Mouse (Mus musculus) C2C12 (cell line): ENCODE measurements around the gene Foxa3. TPM values are rescaled to one million over a fixed set of nuclear protein-coding genes. Genes with fewer than 3 reads are reported as not detected.

Source experiments
- H3K27me3 ChIP-seq: one replicate; pipeline ENCODE4 v1.6.1; 2011; ENCODE audit not compliant: control insufficient read depth, insufficient read depth, insufficient read length
- H3K36me3 ChIP-seq: one replicate; pipeline ENCODE4 v1.6.1; 2011; ENCODE audit not compliant: control insufficient read depth, insufficient read depth
- H3K4me3 ChIP-seq: one replicate; pipeline ENCODE4 v1.5.1; 2011; ENCODE audit warnings: mild to moderate bottlenecking, control low read depth; ENCODE audit not compliant: poor library complexity, insufficient read depth, severe bottlenecking
- H3K79me2 ChIP-seq: one replicate; pipeline ENCODE4 v1.6.1; 2011; ENCODE audit not compliant: control insufficient read depth, insufficient read depth
- H3K79me3 ChIP-seq: one replicate; pipeline ENCODE4 v1.6.1; 2011; ENCODE audit warnings: low read depth, control low read depth
- H3ac ChIP-seq: one replicate; pipeline ENCODE3; 2011; ENCODE audit warnings: low read depth; ENCODE audit not compliant: control insufficient read depth, insufficient read length
- CEBPB ChIP-seq: IDR thresholded peaks from one replicate; pipeline ENCODE4 v1.6.1; 2011; ENCODE audit warnings: low read depth, mild to moderate bottlenecking, control low read depth, moderate library complexity
- CTCF ChIP-seq: IDR thresholded peaks from one replicate; pipeline ENCODE4 v1.5.1; 2011; ENCODE audit not compliant: control insufficient read depth, insufficient read depth, insufficient read length
- FOSL1 ChIP-seq: IDR thresholded peaks from one replicate; pipeline ENCODE4 v1.8.0; 2011; ENCODE audit warnings: mild to moderate bottlenecking, low read length; ENCODE audit not compliant: poor library complexity, insufficient read depth, severe bottlenecking
- MAX ChIP-seq: IDR thresholded peaks from one replicate; pipeline ENCODE4 v1.6.1; 2011; ENCODE audit warnings: mild to moderate bottlenecking, control low read depth
- MYOD1 ChIP-seq: IDR thresholded peaks from one replicate; pipeline ENCODE4 v1.6.1; 2011; ENCODE audit warnings: low read depth; ENCODE audit not compliant: control insufficient read depth, insufficient read length
- MYOG ChIP-seq: IDR thresholded peaks from one replicate; pipeline ENCODE4 v1.6.1; 2011; ENCODE audit not compliant: control insufficient read depth, insufficient read length; ENCODE audit errors: extremely low read depth
- USF1 ChIP-seq: IDR thresholded peaks from one replicate; pipeline ENCODE4 v1.6.1; 2011; ENCODE audit warnings: low read depth, mild to moderate bottlenecking, control low read depth, moderate library complexity
- polyA plus RNA-seq: library from polyadenylated mRNA; unstranded; fragments of >200 nt; fragmentation: generic; extraction: Trizol; gene quantifications from one replicate; pipeline ENCODE4 v1.2.1, GENCODE M21; 2012; ENCODE audit warnings: missing spikeins

Gene Foxa3
- polyA plus RNA-seq, 1 experiment: 0.07 TPM

GRCm38 (mm10) chr7:19024096-19024506 is 763 bp upstream of the Foxa3 start, which contains the start of gene Sympk:
Gene Sympk, plus strand, starts transcription at chr7:19024377.
- Histone ChIP-seq H3K79me3 (peaks cover 18% of the 10 kb centered on the region), H3K79me2 (peaks cover 45% of the 10 kb centered on the region), H3K4me3 (peak within 1 kb of the TSS; percentile 63), H3ac (peak within 1 kb of the TSS; percentile 91), H3K36me3 (peaks cover 5% of the 10 kb centered on the region), H3K27me3 (peaks cover 12% of the 10 kb centered on the region)
- TF ChIP-seq FOSL1 (no peak), CEBPB (no peak), USF1 (no peak), MYOD1 (no peak), MAX (no peak), MYOG (no peak), CTCF (no peak)

- no peak overlapping the region for H3ac ChIP-seq
- no peaks in the 10 kb centered on the region for H3K36me3 ChIP-seq
- peaks cover 17% of the 10 kb centered on the region for H3K79me3 ChIP-seq
- TF ChIP-seq FOSL1 (no peak), MYOD1 (no peak), USF1 (no peak), CEBPB (no peak), MYOG (no peak), MAX (no peak), CTCF (no peak)
- H3K27me3 ChIP-seq: peaks cover 12% of the 10 kb centered on the region
- no peak overlapping the region for H3K4me3 ChIP-seq
- peaks cover 30% of the 10 kb centered on the region for H3K79me2 ChIP-seq
Measured at GRCm38 (mm10) chr7:19022189-19022958, 964 bp downstream of the Foxa3 start.

GRCm38 (mm10) chr7:19021048-19021447 is 2.3 kb downstream of the Foxa3 start:
- Histone ChIP-seq H3K79me2 (peaks cover 17% of the 10 kb centered on the region), H3K4me3 (no peak overlapping the region), H3K36me3 (no peaks in the 10 kb centered on the region), H3K27me3 (peaks cover 12% of the 10 kb centered on the region), H3K79me3 (peaks cover 13% of the 10 kb centered on the region), H3ac (no peak overlapping the region)
- TF ChIP-seq FOSL1: no peak
- TF ChIP-seq MYOD1: no peak
- no peak for TF ChIP-seq MYOG
- no peak for TF ChIP-seq USF1
- TF ChIP-seq CTCF: no peak
- no peak for TF ChIP-seq MAX
- no peak for TF ChIP-seq CEBPB

- no peak for TF ChIP-seq USF1
- TF ChIP-seq CEBPB: no peak
- no peak for TF ChIP-seq FOSL1
- no peak for TF ChIP-seq CTCF
- no peak for TF ChIP-seq MYOG
- TF ChIP-seq MAX: no peak
- no peak for TF ChIP-seq MYOD1
- no peaks in the 10 kb centered on the region for H3K79me2 ChIP-seq
- H3K79me3 ChIP-seq: no peaks in the 10 kb centered on the region
- H3ac ChIP-seq: no peak overlapping the region
- H3K27me3 ChIP-seq: peaks cover 9% of the 10 kb centered on the region
- no peaks in the 10 kb centered on the region for H3K36me3 ChIP-seq
- no peak overlapping the region for H3K4me3 ChIP-seq
Measured at GRCm38 (mm10) chr7:19017909-19018308, 5.4 kb downstream of the Foxa3 start.

- Histone ChIP-seq H3ac (no peak overlapping the region), H3K79me2 (no peaks in the 10 kb centered on the region), H3K4me3 (no peak overlapping the region), H3K36me3 (no peaks in the 10 kb centered on the region), H3K27me3 (no peaks in the 10 kb centered on the region), H3K79me3 (no peaks in the 10 kb centered on the region)
- TF ChIP-seq MYOG (no peak), CEBPB (no peak), CTCF (no peak), MAX (no peak), MYOD1 (no peak), USF1 (no peak), FOSL1 (no peak)
Measured at GRCm38 (mm10) chr7:19016042-19016441, 7.3 kb downstream of the Foxa3 start.

- H3K27me3 ChIP-seq: no peaks in the 10 kb centered on the region
- H3K79me3 ChIP-seq: no peaks in the 10 kb centered on the region
- H3K4me3 ChIP-seq: no peak overlapping the region
- no peaks in the 10 kb centered on the region for H3K36me3 ChIP-seq
- H3ac ChIP-seq: no peak overlapping the region
- no peaks in the 10 kb centered on the region for H3K79me2 ChIP-seq
- TF ChIP-seq CEBPB (no peak), MYOG (no peak), FOSL1 (no peak), USF1 (no peak), MYOD1 (no peak), MAX (no peak), CTCF (no peak)
Measured at GRCm38 (mm10) chr7:19014452-19014851, 8.9 kb downstream of the Foxa3 start.
